Mouse (Mus musculus): Measurements from ENCODE around the gene Chst11.

GRCm38 (mm10) chr10:83164901-83165435 lies 179.7 kb downstream of the Chst11 start:
- no peak for TF ChIP-seq CTCF (IDR thresholded peaks at IDR 0.05 in 2 of 3, conservative IDR thresholded peaks at IDR 0.05 in 1 of 3; ENCODE audit: control insufficient read depth in 1 of 3, insufficient read depth in 1 of 3, low read depth in 2 of 3, low read length in 3 of 3, poor library complexity in 1 of 3, severe bottlenecking in 1 of 3)
- TF ChIP-seq POLR2A (IDR thresholded peaks at IDR 0.05; ENCODE audit: control insufficient read depth in 1 of 2, insufficient read depth in 1 of 2, low read depth in 1 of 2, low read length in 2 of 2, poor library complexity in 1 of 2) = no peak
- no peak for TF ChIP-seq GABPA (IDR thresholded peaks at IDR 0.05; ENCODE audit: low read depth, low read length)
- no peak for TF ChIP-seq CHD1 (IDR thresholded peaks at IDR 0.05; ENCODE audit: low read depth, low read length)
- TF ChIP-seq ZNF384 (IDR thresholded peaks at IDR 0.05; ENCODE audit: low read depth, low read length) = no peak
- no peak for TF ChIP-seq USF1 (IDR thresholded peaks at IDR 0.05; ENCODE audit: low read depth, low read length)
